ENCODE assay signal across 8 mouse cellular contexts in the genomic region with DNA sequence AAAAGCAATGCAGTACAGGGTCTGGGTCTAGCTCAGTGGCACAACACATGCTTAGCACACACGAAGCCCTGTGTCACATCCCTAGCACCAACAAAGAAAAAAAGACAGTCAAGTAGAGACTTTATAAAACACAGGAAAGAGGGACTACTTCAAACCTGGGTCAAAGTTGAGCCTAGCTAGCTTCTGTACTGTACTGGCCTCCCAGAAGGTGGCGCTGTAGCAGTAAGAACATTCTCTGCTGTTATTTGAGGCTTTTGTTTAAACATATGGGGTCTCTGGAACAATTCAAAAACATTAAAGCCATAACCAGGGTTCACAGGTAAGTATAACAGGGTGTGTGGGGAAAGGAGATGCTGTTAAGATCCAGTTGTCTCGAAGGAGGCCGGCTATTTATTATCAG. TPM values are rescaled to one million over a fixed set of nuclear protein-coding genes. Genes with fewer than 3 reads are reported as not detected.
DNase-seq lines count a peak whose midpoint lies in the region; ATAC-seq and TF ChIP-seq lines count a peak whose summit lies in the region.

No protein-coding gene starts in this region.

- 60% methylated on average over 4 of the region's 4 CpGs for WGBS in midbrain, postnatal 0 days
- WGBS in midbrain, embryonic 11.5 days: 57% methylated on average over 4 of the region's 4 CpGs
- 51% methylated on average over 4 of the region's 4 CpGs for WGBS in liver, embryonic 14.5 days (ENCODE audit: insufficient replicate concordance)

- H3K9ac ChIP-seq in midbrain, postnatal 0 days (replicated peaks; ENCODE audit: low read length, poor library complexity, severe bottlenecking): no peak overlapping the region
- no peak overlapping the region for H3K9ac ChIP-seq in midbrain, embryonic 11.5 days (ENCODE audit: low read length)
- H3K9ac ChIP-seq in liver, embryonic 14.5 days (replicated peaks): no peak overlapping the region

- H3K9me3 ChIP-seq in midbrain, postnatal 0 days (ENCODE audit: low read length): no peaks in the 10 kb centered on the region
- no peaks in the 10 kb centered on the region for H3K9me3 ChIP-seq in midbrain, embryonic 11.5 days (ENCODE audit: control insufficient read depth, low read length)
- no peaks in the 10 kb centered on the region for H3K9me3 ChIP-seq in liver, embryonic 14.5 days (ENCODE audit: control insufficient read depth, low read length)

- intact Hi-C loops in gastrocnemius, postnatal 36 days (cut with DNase I): loop anchor here (2.0 to 5.0 kb wide), 4 partner anchors 52 to 167 kb away; no protein-coding TSS in a partner anchor

- TF ChIP-seq CTCF in midbrain, postnatal 0 days (IDR thresholded peaks at IDR 0.05): peak; percentile 68
- peak; percentile 53 for TF ChIP-seq CTCF in liver, embryonic 14.5 days (IDR thresholded peaks at IDR 0.05; ENCODE audit: low read depth)

- no peaks in the 10 kb centered on the region for H3K27me3 ChIP-seq in midbrain, postnatal 0 days (ENCODE audit: insufficient read depth, low read length)
- H3K27me3 ChIP-seq in midbrain, embryonic 11.5 days (ENCODE audit: control insufficient read depth, insufficient read depth, low read length): no peaks in the 10 kb centered on the region
- no peaks in the 10 kb centered on the region for H3K27me3 ChIP-seq in liver, embryonic 14.5 days (ENCODE audit: control insufficient read depth, insufficient read depth, low read length)

- no peaks in the 10 kb centered on the region for H3K36me3 ChIP-seq in midbrain, postnatal 0 days (ENCODE audit: insufficient read depth, low read length)
- H3K36me3 ChIP-seq in midbrain, embryonic 11.5 days (ENCODE audit: control insufficient read depth, insufficient read depth, low read length): no peaks in the 10 kb centered on the region
- no peaks in the 10 kb centered on the region for H3K36me3 ChIP-seq in liver, embryonic 14.5 days (replicated peaks; ENCODE audit: control insufficient read depth, insufficient read depth, low read depth)

- H3K4me3 ChIP-seq in midbrain, postnatal 0 days (ENCODE audit: low read depth, low read length): no peak overlapping the region
- no peak overlapping the region for H3K4me3 ChIP-seq in midbrain, embryonic 11.5 days (ENCODE audit: low read depth, low read length)
- H3K4me3 ChIP-seq in brown adipose tissue, adult 24 weeks (ENCODE audit: insufficient read depth, low read depth, low read length): no peak overlapping the region
- no peak overlapping the region for H3K4me3 ChIP-seq in liver, embryonic 14.5 days (ENCODE audit: insufficient read depth in 1 of 2, low read depth in 2 of 2, low read length in 2 of 2)

- DNase-seq in gastrocnemius, postnatal 10 days: peak; percentile 58
- DNase-seq in gastrocnemius, postnatal 36 days: no peak
- peak; percentile 47 for DNase-seq in midbrain, postnatal 0 days (ENCODE audit: low spot score)
- no peak for DNase-seq in midbrain, embryonic 11.5 days (ENCODE audit: low spot score, missing footprints)
- DNase-seq in liver, embryonic 14.5 days (ENCODE audit: low read depth in 3 of 3, low spot score in 3 of 3): no peak
- no peak for DNase-seq in ovary, postnatal 10 days (ENCODE audit: low spot score)
- DNase-seq in layer of hippocampus, adult 8-10 months (ENCODE audit: low spot score in 2 of 2): no peak

- no peak overlapping the region for H3K27ac ChIP-seq in midbrain, postnatal 0 days (ENCODE audit: low read depth, low read length)
- H3K27ac ChIP-seq in midbrain, embryonic 11.5 days (ENCODE audit: low read depth, low read length): no peak overlapping the region
- H3K27ac ChIP-seq in brown adipose tissue, adult 24 weeks (replicated peaks; ENCODE audit: low read depth, low read length): peak overlapping the region; percentile 41
- no peak overlapping the region for H3K27ac ChIP-seq in liver, embryonic 14.5 days

- H3K4me2 ChIP-seq in midbrain, postnatal 0 days (ENCODE audit: low read depth, low read length, poor library complexity, severe bottlenecking): no peak overlapping the region
- no peak overlapping the region for H3K4me2 ChIP-seq in midbrain, embryonic 11.5 days
- no peak overlapping the region for H3K4me2 ChIP-seq in liver, embryonic 14.5 days (ENCODE audit: low read depth)

- no peak for TF ChIP-seq EP300 in liver, embryonic 14.5 days (IDR thresholded peaks at IDR 0.05; ENCODE audit: low read depth)

- no peak for ATAC-seq in midbrain, postnatal 0 days (ENCODE audit: low FRiP score)
- no peak for ATAC-seq in midbrain, embryonic 11.5 days (ENCODE audit: low FRiP score)
- no peak for ATAC-seq in liver, embryonic 14.5 days (ENCODE audit: insufficient read depth)

- no peaks in the 10 kb centered on the region for H3K4me1 ChIP-seq in midbrain, postnatal 0 days (ENCODE audit: insufficient read depth, low read length)
- no peaks in the 10 kb centered on the region for H3K4me1 ChIP-seq in midbrain, embryonic 11.5 days (ENCODE audit: control insufficient read depth, insufficient read depth, low read length)
- H3K4me1 ChIP-seq in brown adipose tissue, adult 24 weeks (ENCODE audit: control insufficient read depth, insufficient read depth, insufficient read length, low read length): no peaks in the 10 kb centered on the region
- no peaks in the 10 kb centered on the region; a peak in 1 of 4 replicates for H3K4me1 ChIP-seq in liver, embryonic 14.5 days (replicated peaks; ENCODE audit: control insufficient read depth in 2 of 2, insufficient read depth in 2 of 2, low read length in 1 of 2)

RNA-seq across cellular contexts. Expression of a gene that starts 54.4 kb away (rescaled TPM):
- 10 to 100 TPM; 41.4 to 46.1 TPM for total RNA-seq in gastrocnemius, postnatal 10 days (2021)
- 10 to 100 TPM; 26.0 to 31.0 TPM for total RNA-seq in gastrocnemius, postnatal 36 days (2021)
- 3.3 and 3.6 TPM in 2 replicates for total RNA-seq in midbrain, postnatal 0 days (2014; rRNA removed)
- polyA plus RNA-seq in midbrain, postnatal 0 days (2015; fragmentation: Nextera tagmentation; extraction: Ambion mirVana): 3.7 and 4.4 TPM in 2 replicates
- polyA plus RNA-seq in midbrain, embryonic 11.5 days (2014; fragmentation: Nextera tagmentation; extraction: Ambion mirVana): 3.5 and 4.6 TPM in 2 replicates
- 3.7 and 3.9 TPM in 2 replicates for polyA plus RNA-seq in brown adipose tissue, adult 24 weeks (2012; ENCODE audit: insufficient read depth, insufficient read length, missing spikeins)
- polyA plus RNA-seq in liver, embryonic 14.5 days (2012; rRNA removed): 0.94 and 1.2 TPM in 2 replicates
- polyA plus RNA-seq in liver, embryonic 14.5 days (2014; fragmentation: Nextera tagmentation; extraction: Ambion mirVana): 0.75 and 1.3 TPM in 2 replicates
- 10 to 100 TPM; 13.7 to 19.9 (median 16.0) TPM for total RNA-seq in layer of hippocampus, adult 8-10 months (2022)

RNA-seq across cellular contexts. Expression of a gene that starts 57.9 kb away (rescaled TPM):
- total RNA-seq in gastrocnemius, postnatal 10 days (2021): 10 to 100 TPM; 12.2 to 19.2 TPM
- total RNA-seq in gastrocnemius, postnatal 36 days (2021): 1 to 10 TPM; 7.8 to 9.0 TPM
- total RNA-seq in midbrain, postnatal 0 days (2014; rRNA removed): 11.9 and 13.7 TPM in 2 replicates
- polyA plus RNA-seq in midbrain, postnatal 0 days (2015; fragmentation: Nextera tagmentation; extraction: Ambion mirVana): 29.7 and 30.0 TPM in 2 replicates
- 89.8 and 95.4 TPM in 2 replicates for polyA plus RNA-seq in midbrain, embryonic 11.5 days (2014; fragmentation: Nextera tagmentation; extraction: Ambion mirVana)
- polyA plus RNA-seq in brown adipose tissue, adult 24 weeks (2012; ENCODE audit: insufficient read depth, insufficient read length, missing spikeins): 25.4 and 30.8 TPM in 2 replicates
- 3.0 and 3.3 TPM in 2 replicates for polyA plus RNA-seq in liver, embryonic 14.5 days (2012; rRNA removed)
- polyA plus RNA-seq in liver, embryonic 14.5 days (2014; fragmentation: Nextera tagmentation; extraction: Ambion mirVana): 5.8 and 7.3 TPM in 2 replicates
- 10 to 100 TPM; 13.0 to 18.5 (median 15.4) TPM for total RNA-seq in layer of hippocampus, adult 8-10 months (2022)

Comparison
In these comparisons a context has a peak if more than half of its experiments do, and no peak if none do; other contexts are left out.
1. DNase-seq: peak in gastrocnemius, postnatal 10 days (single experiment) and midbrain, postnatal 0 days (single experiment); none in gastrocnemius, postnatal 36 days (0 of 2), midbrain, embryonic 11.5 days (single experiment), liver, embryonic 14.5 days (0 of 3), ovary, postnatal 10 days (single experiment) and layer of hippocampus, adult 8-10 months (0 of 2).